Mouse (Mus musculus) neural tube, embryonic 14.5 days (tissue): ENCODE results near the gene Coq10a. TPM values are rescaled to one million over a fixed set of nuclear protein-coding genes. Genes with fewer than 3 reads are reported as not detected.
A peak's percentile ranks its signal among the peaks of the same experiment; 100 is the strongest.

Experiments used
- ATAC-seq: fragments of 200-750 bp; cut with Nextera tagmentation; 2 replicates; pipeline ENCODE4 v1.8.0; 2017; ENCODE audit warnings: low read depth, mild to moderate bottlenecking, moderate TSS enrichment, moderate library complexity
- H3K27ac ChIP-seq: fragments of 300-500 bp; sonication (generic); 2 replicates; pipeline ENCODE4 v1.5.1; 2014; ENCODE audit warnings: low read depth, mild to moderate bottlenecking, control low read depth, low read length, moderate library complexity, mixed read lengths
- H3K27me3 ChIP-seq: fragments of 300-500 bp; sonication (generic); 2 replicates; pipeline ENCODE4 v1.6.1; 2014; ENCODE audit warnings: low read length; ENCODE audit not compliant: control insufficient read depth, insufficient read depth
- H3K36me3 ChIP-seq: fragments of 300-500 bp; sonication (generic); 2 replicates; pipeline ENCODE4 v1.6.1; 2014; ENCODE audit warnings: low read length, mixed read lengths; ENCODE audit not compliant: control insufficient read depth, insufficient read depth
- H3K4me1 ChIP-seq: fragments of 300-500 bp; sonication (generic); 2 replicates; pipeline ENCODE4 v1.6.1; 2014; ENCODE audit warnings: low read length; ENCODE audit not compliant: control insufficient read depth, insufficient read depth
- H3K4me2 ChIP-seq: fragments of 300-500 bp; sonication (generic); 2 replicates; pipeline ENCODE4 v1.6.1; 2014; ENCODE audit warnings: mild to moderate bottlenecking, low read depth, low read length, control low read depth
- H3K4me3 ChIP-seq: fragments of 300-500 bp; sonication (generic); 2 replicates; pipeline ENCODE4 v1.5.1; 2014; ENCODE audit warnings: low read depth, low read length, control low read depth, mixed read lengths
- H3K9ac ChIP-seq: fragments of 300-500 bp; sonication (generic); replicated peaks from 2 replicates; pipeline ENCODE4 v1.6.1; 2014; ENCODE audit warnings: low read depth, mild to moderate bottlenecking, control low read depth, low read length, mixed read lengths
- H3K9me3 ChIP-seq: fragments of 300-500 bp; sonication (generic); 2 replicates; pipeline ENCODE4 v1.6.1; 2016; ENCODE audit warnings: low read length; ENCODE audit not compliant: control insufficient read depth
- WGBS: fragments of 180-500 bp; shearing (Covaris S2); extraction: QIAGEN DNeasy Blood & Tissue Kit; methylation state at CpG from one replicate; pipeline ENCODE4 v1.1.7; 2014; 5-methylcytosine and 5-hydroxymethylcytosine counted together
- polyA plus RNA-seq: library from polyadenylated mRNA; unstranded; fragments of >200 nt; fragmentation: Nextera tagmentation; extraction: Ambion mirVana; gene quantifications from 2 replicates; pipeline ENCODE4 v1.2.1, GENCODE M21; 2014

The Coq10a gene
- polyA plus RNA-seq, 1 experiment from 2014 or later = 52.7 TPM

DNA sequence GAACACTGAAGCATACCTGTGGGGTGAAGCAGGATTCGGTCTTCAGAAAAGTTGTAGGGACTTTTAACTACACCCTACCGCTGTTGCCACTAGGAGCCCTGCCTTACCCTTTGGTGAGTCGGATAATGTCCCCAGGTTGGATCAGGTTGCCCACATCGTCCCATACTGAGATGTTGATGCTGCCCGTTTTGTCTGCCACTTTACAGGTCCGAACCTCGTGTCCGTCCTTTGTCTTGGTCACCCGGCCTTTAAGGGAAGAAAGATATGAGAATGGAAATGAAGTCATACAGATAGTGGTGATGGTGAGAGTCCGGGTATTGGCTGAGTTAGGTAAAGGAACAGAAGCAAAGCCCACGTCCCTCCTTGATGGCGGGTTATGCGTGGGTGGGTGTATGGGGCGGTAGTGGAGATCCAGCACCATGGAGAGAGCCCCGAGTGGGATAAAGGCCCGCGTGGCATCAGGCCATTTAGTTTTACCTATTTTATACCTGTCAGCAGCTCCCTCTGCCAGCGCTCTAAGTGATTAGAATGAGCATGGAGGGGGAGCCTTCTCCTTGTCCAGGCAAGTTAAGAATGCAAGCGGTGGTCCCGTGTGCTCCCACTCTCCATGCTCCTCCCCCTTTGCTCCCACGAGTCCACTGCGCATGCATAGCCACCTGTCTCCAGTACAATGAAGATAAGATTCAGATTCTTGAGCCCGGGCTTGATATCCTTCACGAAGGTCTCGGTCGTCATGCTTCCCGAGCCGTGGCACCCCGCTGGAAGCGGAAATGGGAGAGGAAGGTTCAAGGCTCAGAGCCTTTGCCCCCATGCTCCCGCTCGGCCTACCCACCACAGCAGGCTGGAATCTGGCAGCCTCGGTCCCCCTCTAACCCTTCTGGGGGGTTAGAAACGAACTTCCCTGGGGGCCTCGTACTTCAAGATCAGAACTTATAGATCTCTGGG is 40.1 kb upstream of the Coq10a start:
- peak; percentile 30 for ATAC-seq
- Histone ChIP-seq H3K27me3 (no peaks in the 10 kb centered on the region), H3K4me1 (peaks cover 30% of the 10 kb centered on the region), H3K27ac (peak overlapping the region; percentile 66), H3K9ac (peak overlapping the region; percentile 59), H3K4me2 (peak overlapping the region; percentile 99), H3K9me3 (no peaks in the 10 kb centered on the region), H3K36me3 (peaks cover 5% of the 10 kb centered on the region; the same call in 1 of the 2 replicates), H3K4me3 (peak overlapping the region; percentile 39)
- 20% methylated on average over 35 of the region's 35 CpGs for WGBS

DNA sequence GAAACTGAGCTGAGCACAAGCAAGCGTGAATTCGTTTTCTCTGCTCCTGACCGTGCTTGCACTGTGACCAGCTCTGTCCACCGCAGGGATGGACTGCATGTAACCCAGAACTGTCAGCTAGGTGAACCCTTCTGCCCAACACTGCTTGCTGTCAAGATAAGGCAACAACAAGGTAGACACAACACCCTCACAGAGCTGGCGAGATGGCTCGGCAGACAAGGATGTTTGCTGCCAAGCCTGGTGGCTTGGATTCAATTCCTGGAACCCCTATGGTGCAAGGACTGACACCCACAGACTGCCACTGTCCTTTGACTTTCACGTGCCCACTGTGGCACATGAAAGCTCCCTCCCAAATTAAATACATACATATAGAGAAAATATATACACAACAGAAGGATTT is 35.1 kb upstream of the Coq10a start:
- no peak for ATAC-seq
- peaks cover 10% of the 10 kb centered on the region; the same call in 1 of the 2 replicates for H3K4me1 ChIP-seq
- H3K9me3 ChIP-seq = no peaks in the 10 kb centered on the region
- H3K4me3 ChIP-seq = no peak overlapping the region
- no peak overlapping the region for H3K27ac ChIP-seq
- H3K4me2 ChIP-seq = no peak overlapping the region
- no peak overlapping the region for H3K9ac ChIP-seq
- H3K36me3 ChIP-seq = peaks cover 5% of the 10 kb centered on the region; the same call in 1 of the 2 replicates
- WGBS = 91% methylated on average over 7 of the region's 7 CpGs
- no peaks in the 10 kb centered on the region for H3K27me3 ChIP-seq

DNA sequence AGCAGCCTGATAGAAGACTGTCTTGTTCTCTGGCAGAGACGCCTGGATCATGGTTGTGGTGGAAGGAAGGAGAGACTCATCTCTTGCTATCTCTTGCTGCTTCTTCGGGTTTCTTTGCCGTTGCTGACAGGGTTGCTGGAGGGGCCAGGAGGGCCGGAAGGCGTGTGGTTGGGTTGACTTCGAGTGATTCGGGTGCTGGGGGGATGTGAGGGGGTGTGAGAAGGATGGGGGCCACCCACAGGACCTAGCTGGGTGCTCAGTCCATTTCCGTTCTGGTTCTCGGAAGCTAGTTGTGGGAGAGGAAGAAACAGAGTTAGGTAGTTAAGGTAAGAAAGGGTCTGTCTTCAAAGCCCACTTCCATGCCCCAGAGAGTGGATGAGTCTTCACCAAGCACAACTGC is 32.8 kb upstream of the Coq10a start:
- Histone ChIP-seq H3K27ac (no peak overlapping the region), H3K4me1 (no peaks in the 10 kb centered on the region; the same call in 1 of the 2 replicates), H3K4me2 (no peak overlapping the region), H3K36me3 (peaks cover 5% of the 10 kb centered on the region; the same call in 1 of the 2 replicates), H3K4me3 (no peak overlapping the region), H3K9me3 (no peaks in the 10 kb centered on the region), H3K9ac (no peak overlapping the region), H3K27me3 (no peaks in the 10 kb centered on the region)
- WGBS = 84% methylated on average over 9 of the region's 9 CpGs
- no peak for ATAC-seq

DNA sequence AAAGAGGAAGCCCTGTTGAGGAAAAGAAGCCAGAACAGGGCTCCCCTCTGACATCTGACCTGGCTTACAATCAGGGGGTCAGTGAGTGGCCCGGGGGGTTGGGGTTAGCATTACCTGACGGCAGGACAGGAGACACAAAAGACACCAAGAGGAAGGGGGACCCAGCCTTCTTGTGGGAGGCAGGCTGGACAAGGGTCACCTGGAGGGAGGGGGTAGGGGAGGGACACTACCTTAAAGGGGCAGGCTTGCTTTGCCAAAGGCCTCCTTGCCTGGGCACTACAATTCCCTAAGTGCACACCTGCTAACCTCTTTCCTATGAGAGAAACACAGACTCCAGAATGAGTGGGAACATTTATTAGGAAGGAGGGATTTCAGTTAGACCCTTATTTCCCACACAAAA is 32.3 kb upstream of the Coq10a start, which contains the start of gene Slc39a5:
Gene Slc39a5, minus strand, starts transcription at position 174 of the 400 bp plus-strand sequence.
- H3K4me2 ChIP-seq = no peak within 1 kb of the TSS
- H3K9ac ChIP-seq = no peak within 1 kb of the TSS
- peaks cover 5% of the 10 kb centered on the region; the same call in 1 of the 2 replicates for H3K36me3 ChIP-seq
- H3K4me3 ChIP-seq = no peak within 1 kb of the TSS
- no peaks in the 10 kb centered on the region for H3K9me3 ChIP-seq
- no peak for ATAC-seq
- WGBS = 34% methylated on average over 2 of the region's 2 CpGs
- H3K27ac ChIP-seq = no peak within 1 kb of the TSS
- H3K27me3 ChIP-seq = no peaks in the 10 kb centered on the region
- H3K4me1 ChIP-seq = no peaks in the 10 kb centered on the region; the same call in 1 of the 2 replicates

DNA sequence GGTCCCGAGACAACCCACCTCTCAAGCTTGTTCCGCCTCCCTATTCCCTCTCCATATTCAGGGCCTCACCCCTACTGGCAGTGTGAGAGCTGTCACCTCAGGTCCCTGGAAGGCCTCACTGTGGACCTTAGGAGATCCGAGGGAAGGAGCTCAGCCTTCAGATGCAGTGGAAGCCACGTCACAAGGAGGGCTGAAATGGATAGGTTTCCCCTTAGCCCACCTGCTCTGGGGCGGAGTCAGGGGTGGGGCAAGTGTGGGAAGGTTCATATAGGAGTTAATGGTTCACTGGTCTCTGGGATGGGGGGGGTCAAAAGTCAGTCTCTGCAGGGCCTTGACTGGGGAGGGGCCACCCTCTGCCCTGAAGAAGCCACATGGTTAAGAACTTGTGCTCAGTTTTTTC is 31.5 kb upstream of the Coq10a start:
- Histone ChIP-seq H3K4me3 (no peak overlapping the region), H3K9me3 (no peaks in the 10 kb centered on the region), H3K36me3 (0 out of 2 replicates have a peak, but pooled peaks cover under 1% of the 10 kb centered on the region), H3K4me1 (no peaks in the 10 kb centered on the region; the same call in 1 of the 2 replicates), H3K4me2 (no peak overlapping the region), H3K9ac (no peak overlapping the region), H3K27ac (no peak overlapping the region), H3K27me3 (no peaks in the 10 kb centered on the region)
- WGBS = 28% methylated on average over 5 of the region's 5 CpGs
- ATAC-seq = no peak

DNA sequence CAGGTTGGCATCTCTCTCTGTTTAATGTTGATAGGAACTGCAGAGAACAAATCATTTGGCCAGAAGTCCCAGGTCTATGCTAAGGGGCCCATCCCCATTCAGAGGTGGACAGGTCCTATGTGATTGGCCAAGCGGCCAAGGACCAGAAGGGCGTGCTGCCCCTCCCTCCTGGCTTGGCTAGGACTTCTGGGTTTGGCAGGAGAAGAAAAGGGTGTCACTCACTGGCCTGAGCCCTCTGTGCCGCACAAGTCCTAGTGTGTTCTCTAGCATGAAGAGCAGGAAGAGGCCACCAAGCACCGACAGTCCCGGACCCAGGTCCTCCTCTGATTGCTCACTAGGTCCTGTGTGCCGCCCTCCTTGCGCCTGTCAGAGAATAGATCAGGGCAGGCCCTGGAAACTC is 28.7 kb upstream of the Coq10a start:
- Histone ChIP-seq H3K27ac (no peak overlapping the region), H3K4me2 (no peak overlapping the region), H3K4me1 (no peaks in the 10 kb centered on the region; the same call in 1 of the 2 replicates), H3K27me3 (no peaks in the 10 kb centered on the region), H3K9ac (no peak overlapping the region), H3K9me3 (no peaks in the 10 kb centered on the region), H3K4me3 (no peak overlapping the region), H3K36me3 (peaks cover 17% of the 10 kb centered on the region; the same call in 1 of the 2 replicates)
- WGBS = 78% methylated on average over 7 of the region's 7 CpGs
- ATAC-seq = no peak

DNA sequence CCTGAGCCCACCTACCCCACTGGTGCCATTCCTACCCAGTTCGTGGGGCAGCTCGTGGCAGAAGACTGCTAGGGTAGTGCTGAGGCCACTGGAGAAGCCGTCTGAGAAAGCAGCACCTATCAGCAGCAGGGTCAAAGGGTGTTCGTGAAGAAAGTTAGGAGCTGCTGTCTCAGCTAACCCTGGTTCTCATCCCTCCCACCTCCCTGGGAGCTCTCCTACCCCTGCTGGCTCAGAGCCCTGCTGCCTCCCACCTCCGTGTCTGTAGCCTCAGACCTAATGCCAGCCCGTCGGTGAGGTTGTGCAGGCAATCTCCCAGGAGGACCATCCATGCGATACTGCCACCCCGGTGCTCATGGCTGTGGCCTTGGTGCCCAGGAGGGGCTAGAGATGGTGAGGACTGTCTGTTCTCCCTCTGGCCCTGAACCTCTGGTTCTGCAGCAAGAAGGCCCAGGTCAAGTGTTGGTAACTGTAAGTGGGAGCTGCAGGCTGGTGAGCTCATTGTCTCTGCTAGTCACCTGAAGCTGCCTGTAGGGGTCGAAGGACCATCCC is 28.0 kb upstream of the Coq10a start:
- no peaks in the 10 kb centered on the region for H3K9me3 ChIP-seq
- no peak overlapping the region for H3K4me2 ChIP-seq
- peaks cover 22% of the 10 kb centered on the region; the same call in 1 of the 2 replicates for H3K36me3 ChIP-seq
- WGBS = 63% methylated on average over 10 of the region's 10 CpGs
- no peaks in the 10 kb centered on the region; the same call in 1 of the 2 replicates for H3K4me1 ChIP-seq
- no peak overlapping the region for H3K9ac ChIP-seq
- no peak overlapping the region for H3K4me3 ChIP-seq
- H3K27ac ChIP-seq = no peak overlapping the region
- H3K27me3 ChIP-seq = no peaks in the 10 kb centered on the region
- no peak for ATAC-seq

DNA sequence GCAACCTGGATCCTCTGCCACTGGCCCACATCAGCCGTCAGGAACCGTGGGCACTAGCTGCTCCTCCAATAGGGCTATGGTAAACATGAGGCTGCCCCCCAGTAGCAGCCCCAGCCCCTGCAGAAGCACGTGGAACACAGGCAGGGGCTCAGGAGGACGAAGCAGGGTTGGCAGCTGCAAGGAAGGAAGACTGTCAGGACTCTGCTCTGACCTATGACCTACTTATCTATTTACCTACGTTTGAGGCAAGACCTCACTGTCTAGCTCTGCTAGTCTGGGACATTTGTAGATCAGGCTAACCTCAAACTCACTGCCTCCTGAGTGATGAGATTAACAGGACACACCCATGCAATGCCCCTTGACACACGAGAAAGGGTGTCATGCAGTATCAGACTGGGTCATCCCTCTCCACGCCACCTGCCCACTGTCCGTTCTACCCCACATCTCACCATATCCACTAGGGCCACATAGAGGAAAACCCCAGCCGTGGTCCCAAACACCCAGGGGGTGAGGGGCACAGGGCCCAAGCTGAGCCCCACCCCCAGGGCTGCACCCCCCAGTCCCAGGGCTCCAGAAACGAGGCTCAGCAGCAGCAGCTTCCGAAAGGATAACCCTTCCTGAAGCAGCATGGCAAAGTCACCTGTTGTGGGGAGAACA is 27.3 kb upstream of the Coq10a start:
- Histone ChIP-seq H3K4me3 (no peak overlapping the region), H3K9me3 (no peaks in the 10 kb centered on the region), H3K4me2 (no peak overlapping the region), H3K9ac (no peak overlapping the region), H3K27ac (no peak overlapping the region), H3K27me3 (no peaks in the 10 kb centered on the region), H3K4me1 (no peaks in the 10 kb centered on the region; the same call in 1 of the 2 replicates), H3K36me3 (peaks cover 27% of the 10 kb centered on the region; the same call in 1 of the 2 replicates)
- ATAC-seq = no peak
- 74% methylated on average over 11 of the region's 11 CpGs for WGBS
